Mouse (Mus musculus) kidney, postnatal 0 days (tissue): ENCODE results near the gene Pkig. TPM values are rescaled to one million over a fixed set of nuclear protein-coding genes. Genes with fewer than 3 reads are reported as not detected.
"Not testable (repeated sequence)": the region's sequence is repeated elsewhere in the genome, so short reads cannot be mapped to it uniquely, and the experiment has no call there.

ENCODE experiments used
- ATAC-seq: fragments of 200-750 bp; cut with Nextera tagmentation; replicated peaks from 2 replicates; pipeline ENCODE4 v1.8.0; 2017; ENCODE audit warnings: low read depth, moderate number of reproducible peaks, moderate TSS enrichment, moderate library complexity; ENCODE audit not compliant: low FRiP score
- DNase-seq: peaks from one replicate; pipeline ENCODE4 v3.0.0-alpha.2; 2016; ENCODE audit warnings: low spot score
- H3K27ac ChIP-seq: fragments of 300-500 bp; sonication (generic); 2 replicates; pipeline ENCODE4 v1.5.1; 2014; ENCODE audit warnings: mild to moderate bottlenecking
- H3K27me3 ChIP-seq: fragments of 300-500 bp; sonication (generic); 2 replicates; pipeline ENCODE4 v1.6.1; 2014; ENCODE audit warnings: low read length, mixed read lengths; ENCODE audit not compliant: insufficient read depth
- H3K36me3 ChIP-seq: fragments of 300-500 bp; sonication (generic); 2 replicates; pipeline ENCODE4 v1.6.1; 2014; ENCODE audit warnings: low read length, mixed read lengths; ENCODE audit not compliant: insufficient read depth
- H3K4me1 ChIP-seq: fragments of 300-500 bp; sonication (generic); replicated peaks from 2 replicates; pipeline ENCODE4 v1.6.1; 2014; ENCODE audit warnings: antibody characterized with exemption, low read length, mixed read lengths; ENCODE audit not compliant: insufficient read depth
- H3K4me2 ChIP-seq: fragments of 300-500 bp; sonication (generic); 2 replicates; pipeline ENCODE4 v1.6.1; 2014; ENCODE audit warnings: mild to moderate bottlenecking, low read length, moderate library complexity, mixed read lengths
- H3K4me3 ChIP-seq: fragments of 300-500 bp; sonication (generic); replicated peaks from 2 replicates; pipeline ENCODE4 v1.5.1; 2014; ENCODE audit warnings: low read depth, low read length
- H3K9ac ChIP-seq: fragments of 300-500 bp; sonication (generic); 2 replicates; pipeline ENCODE4 v1.6.1; 2014; ENCODE audit warnings: low read depth, low read length
- H3K9me3 ChIP-seq: fragments of 300-500 bp; sonication (generic); replicated peaks from 2 replicates; pipeline ENCODE4 v1.6.1; 2016; ENCODE audit warnings: low read length, inconsistent platforms, mixed read lengths
- CTCF ChIP-seq: IDR thresholded peaks from 2 replicates; pipeline ENCODE4 v1.5.1; 2016; ENCODE audit warnings: antibody characterized with exemption, low read depth, mild to moderate bottlenecking, moderate library complexity
- WGBS: fragments of 180-500 bp; shearing (Covaris S2); extraction: QIAGEN DNeasy Blood & Tissue Kit; methylation state at CpG from one replicate; pipeline ENCODE4 v1.1.7; 2014; 5-methylcytosine and 5-hydroxymethylcytosine counted together
- polyA plus RNA-seq: library from polyadenylated mRNA; unstranded; fragments of >200 nt; fragmentation: Nextera tagmentation; extraction: Ambion mirVana; gene quantifications from 2 replicates; pipeline ENCODE4 v1.2.1, GENCODE M21; 2015

The Pkig gene
- polyA plus RNA-seq, 1 experiment from 2014 or later, result 179 TPM

DNA sequence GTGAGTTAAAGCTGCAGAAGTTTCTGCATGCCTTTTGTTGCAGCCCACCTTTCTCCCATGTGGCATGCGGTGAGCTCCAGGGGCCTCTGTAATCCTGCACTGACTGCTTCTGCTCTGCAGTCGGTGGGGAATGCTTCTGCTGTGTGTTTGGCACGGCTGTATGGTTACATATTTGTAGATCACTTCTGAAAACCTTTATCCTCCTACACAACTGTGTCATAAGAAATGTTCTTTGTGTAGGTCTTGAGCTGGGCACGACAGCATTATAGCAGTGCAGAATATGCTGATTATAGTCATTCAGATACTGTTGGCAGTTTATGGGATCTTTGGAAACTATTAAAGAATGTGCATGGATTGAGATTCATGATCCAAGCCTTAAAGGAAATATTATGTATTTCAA is 27.1 kb downstream of the Pkig start:
- Histone ChIP-seq H3K4me3 (no peak overlapping the region), H3K9me3 (no peaks in the 10 kb centered on the region), H3K27ac (peak overlapping the region; percentile 85), H3K4me2 (no peak overlapping the region), H3K36me3 (no peaks in the 10 kb centered on the region), H3K4me1 (peaks cover 17% of the 10 kb centered on the region), H3K27me3 (no peaks in the 10 kb centered on the region), H3K9ac (no peak overlapping the region)
- WGBS, result 46% methylated on average over 4 of the region's 4 CpGs
- no peak for TF ChIP-seq CTCF
- ATAC-seq (no peak), DNase-seq (no peak)

DNA sequence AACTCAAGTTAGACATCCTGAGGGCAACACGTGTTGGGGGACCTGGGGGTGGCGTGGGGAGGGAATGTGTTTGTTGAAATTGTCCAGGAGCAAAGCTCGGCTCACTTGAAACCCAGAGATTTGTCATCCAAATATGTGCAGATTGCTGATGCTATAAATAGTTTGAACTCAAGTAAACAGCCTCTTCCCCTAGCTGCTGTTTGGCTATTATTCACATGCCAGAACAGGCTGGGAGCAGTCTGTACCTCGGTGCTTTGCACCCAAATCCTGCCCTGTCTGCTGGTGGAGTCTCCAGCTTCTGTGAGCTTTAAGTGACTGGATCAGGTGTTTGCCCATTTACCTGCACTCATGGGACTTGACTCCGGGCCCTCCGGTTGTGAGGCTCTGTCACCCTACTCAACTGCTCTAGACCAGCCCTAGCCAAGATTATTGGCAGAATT is 27.6 kb downstream of the Pkig start:
- no peak for ATAC-seq
- H3K4me1 ChIP-seq, result peaks cover 18% of the 10 kb centered on the region
- no peak overlapping the region for H3K4me3 ChIP-seq
- DNase-seq, result peak; percentile 84
- H3K9me3 ChIP-seq, result no peaks in the 10 kb centered on the region
- 0 out of 2 replicates have a peak overlapping the region, but pooled peaks have one; percentile 24 for H3K9ac ChIP-seq
- 50% methylated on average over 6 of the region's 6 CpGs for WGBS
- no peak overlapping the region for H3K4me2 ChIP-seq
- peak; percentile 24; the same call in 1 of the 2 replicates for TF ChIP-seq CTCF
- no peaks in the 10 kb centered on the region for H3K27me3 ChIP-seq
- no peaks in the 10 kb centered on the region for H3K36me3 ChIP-seq
- peak overlapping the region; percentile 85 for H3K27ac ChIP-seq

DNA sequence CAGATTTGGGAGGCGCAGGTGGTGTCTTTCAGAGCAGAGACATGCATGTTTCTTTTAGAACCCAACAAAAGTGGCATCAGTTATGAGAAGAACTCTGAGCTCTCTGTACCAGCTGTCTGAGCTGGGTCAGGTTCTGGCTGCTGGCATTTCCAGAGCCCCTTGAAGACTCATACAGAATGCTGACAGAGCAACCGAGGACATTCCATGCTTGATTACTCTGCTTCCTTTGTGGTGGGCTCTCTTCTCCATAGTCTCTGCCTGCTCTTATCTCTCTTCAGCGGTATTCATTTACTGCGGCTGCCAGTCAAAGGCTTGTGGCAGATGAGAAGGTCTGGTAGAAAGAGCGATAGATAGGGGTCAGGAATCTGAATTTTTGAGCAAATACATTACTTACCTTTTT is 28.0 kb downstream of the Pkig start:
- no peaks in the 10 kb centered on the region for H3K36me3 ChIP-seq
- ATAC-seq, result no peak
- H3K4me2 ChIP-seq, result no peak overlapping the region
- peak overlapping the region; percentile 85 for H3K27ac ChIP-seq
- no peak overlapping the region for H3K4me3 ChIP-seq
- no peak for TF ChIP-seq CTCF
- WGBS, result 72% methylated on average over 5 of the region's 5 CpGs
- H3K9ac ChIP-seq, result 0 out of 2 replicates have a peak overlapping the region, but pooled peaks have one; percentile 24
- no peaks in the 10 kb centered on the region for H3K9me3 ChIP-seq
- peaks cover 21% of the 10 kb centered on the region for H3K4me1 ChIP-seq
- no peaks in the 10 kb centered on the region for H3K27me3 ChIP-seq
- no peak for DNase-seq

DNA sequence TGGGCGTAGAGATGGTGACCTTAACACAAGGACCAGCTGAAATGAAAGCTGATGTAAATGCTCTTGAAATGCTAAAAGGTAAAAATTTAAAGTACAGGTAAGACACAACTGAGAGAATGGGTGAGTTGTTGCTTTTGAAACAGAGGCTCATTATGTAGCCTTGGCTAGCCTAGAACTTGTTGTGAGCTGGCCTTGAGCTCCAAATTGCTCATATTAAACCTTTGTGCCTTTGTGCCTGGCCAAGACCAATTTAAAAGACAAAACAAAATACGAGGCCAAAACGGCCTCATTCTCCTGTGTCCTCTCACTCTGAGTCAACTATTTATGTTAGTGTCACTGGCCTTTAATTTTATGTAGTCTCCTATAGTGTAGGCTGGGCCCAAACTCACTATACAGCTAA is 28.7 kb downstream of the Pkig start:
- Histone ChIP-seq H3K36me3 (no peaks in the 10 kb centered on the region), H3K9me3 (no peaks in the 10 kb centered on the region), H3K27me3 (no peaks in the 10 kb centered on the region), H3K9ac (no peak overlapping the region), H3K4me1 (peaks cover 21% of the 10 kb centered on the region), H3K4me3 (no peak overlapping the region), H3K4me2 (no peak overlapping the region), H3K27ac (no peak overlapping the region)
- no peak for TF ChIP-seq CTCF
- WGBS, result 53% methylated on average over 3 of the region's 3 CpGs
- DNase-seq (no peak), ATAC-seq (no peak)

DNA sequence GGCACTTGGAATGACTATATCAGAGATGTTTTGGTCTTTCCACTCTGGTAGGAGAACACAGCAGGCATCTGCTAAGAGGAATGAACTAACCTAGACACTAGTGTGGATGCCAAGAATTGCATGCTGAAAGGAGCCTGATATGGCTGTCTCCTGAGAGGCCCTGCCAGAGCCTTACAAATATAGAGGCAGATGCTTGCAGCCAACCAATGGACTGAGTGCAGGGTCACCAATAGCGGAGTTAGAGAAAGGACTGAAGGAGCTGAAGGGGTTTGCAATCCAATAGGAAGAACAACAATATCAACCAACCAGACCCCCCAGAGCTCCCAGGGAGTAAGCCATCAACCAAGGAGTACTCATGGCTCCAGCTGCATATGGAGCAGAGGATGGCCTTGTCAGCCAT is 30.2 kb downstream of the Pkig start:
- not testable (repeated sequence) for ATAC-seq, H3K9ac ChIP-seq, H3K9me3 ChIP-seq, DNase-seq, H3K27ac ChIP-seq, H3K27me3 ChIP-seq, H3K4me3 ChIP-seq, H3K4me2 ChIP-seq, H3K36me3 ChIP-seq
- WGBS, result 100% methylated on average over 1 of the region's 1 CpGs
- peaks cover 26% of the 10 kb centered on the region for H3K4me1 ChIP-seq

DNA sequence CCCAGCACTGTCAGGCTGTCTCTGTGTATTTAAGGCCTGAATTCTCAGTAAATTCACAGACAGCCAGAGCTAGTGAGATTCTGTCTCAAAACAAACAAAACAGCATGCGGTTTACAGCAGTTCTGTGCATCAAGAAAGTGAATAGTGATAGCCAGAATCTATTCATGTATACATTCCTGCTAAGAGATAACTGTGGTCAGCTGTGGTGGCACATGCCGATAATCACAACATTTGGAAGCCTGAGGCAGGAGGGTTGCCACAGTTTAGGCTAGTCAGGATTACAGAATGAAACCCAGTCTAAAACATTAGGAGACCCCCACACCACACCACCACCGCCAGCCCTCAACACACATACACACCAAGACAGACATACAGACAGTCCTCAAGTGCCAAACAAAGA is 31.6 kb downstream of the Pkig start:
- WGBS, result 75% methylated on average over 3 of the region's 3 CpGs
- peak overlapping the region; percentile 11; the same call in 1 of the 2 replicates for H3K27ac ChIP-seq
- TF ChIP-seq CTCF, result no peak

More for the DNA sequence above, 31.6 kb downstream of the Pkig start:
- Histone ChIP-seq H3K36me3 (no peaks in the 10 kb centered on the region), H3K9me3 (no peaks in the 10 kb centered on the region), H3K9ac (no peak overlapping the region), H3K27me3 (no peaks in the 10 kb centered on the region), H3K4me3 (no peak overlapping the region), H3K4me2 (no peak overlapping the region), H3K4me1 (peaks cover 33% of the 10 kb centered on the region)
- no peak for DNase-seq
- no peak for ATAC-seq
